Mouse (Mus musculus): ENCODE measurements around the gene Lix1l.

- TF ChIP-seq POLR2A (IDR thresholded peaks at IDR 0.05; ENCODE audit: insufficient read depth, low read depth, low read length) (no peak), EP300 (IDR thresholded peaks at IDR 0.05; ENCODE audit: insufficient read depth, low read depth, low read length) (no peak)
These were observed 17.6 kb upstream of the Lix1l start for GRCm38 (mm10) chr3:96583386-96583785.

Measured in heart, adult 2 months (tissue).